Mouse (Mus musculus): ENCODE measurements around the gene Reps2. TPM values are rescaled to one million over a fixed set of nuclear protein-coding genes. Genes with fewer than 3 reads are reported as not detected.

The Reps2 gene
- polyA plus RNA-seq, 1 experiment: 4.0 TPM

DNA sequence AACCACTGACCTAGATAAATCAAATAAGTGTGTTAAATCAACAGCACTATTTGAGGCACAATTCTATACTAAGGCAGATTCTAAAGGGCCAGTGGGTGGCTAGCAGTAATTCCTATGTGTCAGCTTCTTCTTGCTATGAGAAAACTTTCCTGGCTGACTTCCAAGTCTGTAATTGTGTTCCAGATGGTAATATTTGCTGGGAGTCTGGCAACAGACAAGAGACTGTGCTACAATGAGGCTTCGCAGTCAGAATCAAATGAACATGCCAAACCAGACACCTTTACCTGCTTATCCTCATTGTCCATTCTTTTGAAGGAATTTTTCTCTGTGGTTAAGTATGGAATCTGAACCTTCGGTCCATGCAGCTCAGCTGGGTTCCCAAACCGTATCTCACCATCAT lies 88.9 kb downstream of the Reps2 start:
- Histone ChIP-seq H3K4me3 (ENCODE audit: insufficient read depth, low read length) (no peak overlapping the region), H3K4me1 (ENCODE audit: control insufficient read depth, insufficient read depth, low read length) (no peaks in the 10 kb centered on the region; the same call in 1 of the 2 replicates), H3K27ac (ENCODE audit: insufficient read depth, low read length) (no peak overlapping the region)
- no peak for TF ChIP-seq POLR2A (IDR thresholded peaks at IDR 0.05; ENCODE audit: low read depth, low read length)

DNA sequence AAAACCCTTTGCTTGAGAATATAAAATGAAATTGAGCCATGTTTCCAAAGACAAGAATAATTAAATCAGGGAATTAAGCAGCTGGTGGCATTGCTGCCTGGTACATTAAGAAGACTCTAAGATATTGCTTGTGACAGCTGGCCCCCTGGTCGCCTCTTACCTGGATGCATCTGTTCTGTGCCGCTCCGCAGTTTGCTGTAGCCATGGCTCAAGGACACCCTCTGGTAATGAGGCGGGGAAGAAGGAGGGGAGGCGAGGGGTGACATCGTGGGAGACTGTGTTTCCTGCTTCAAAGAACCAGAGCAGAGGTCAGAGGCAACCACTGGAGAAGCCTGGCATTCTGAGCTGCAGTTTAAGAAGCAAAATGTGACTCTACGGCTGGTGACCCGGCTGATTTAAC lies 91.1 kb downstream of the Reps2 start:
- H3K27ac ChIP-seq (ENCODE audit: insufficient read depth, low read length): no peak overlapping the region
- no peaks in the 10 kb centered on the region; the same call in 1 of the 2 replicates for H3K4me1 ChIP-seq (ENCODE audit: control insufficient read depth, insufficient read depth, low read length)
- no peak overlapping the region for H3K4me3 ChIP-seq (ENCODE audit: insufficient read depth, low read length)
- TF ChIP-seq CTCF (IDR thresholded peaks at IDR 0.05; ENCODE audit: borderline replicate concordance, insufficient read depth, low read length): no peak
- TF ChIP-seq POLR2A (IDR thresholded peaks at IDR 0.05; ENCODE audit: low read depth, low read length): no peak

DNA sequence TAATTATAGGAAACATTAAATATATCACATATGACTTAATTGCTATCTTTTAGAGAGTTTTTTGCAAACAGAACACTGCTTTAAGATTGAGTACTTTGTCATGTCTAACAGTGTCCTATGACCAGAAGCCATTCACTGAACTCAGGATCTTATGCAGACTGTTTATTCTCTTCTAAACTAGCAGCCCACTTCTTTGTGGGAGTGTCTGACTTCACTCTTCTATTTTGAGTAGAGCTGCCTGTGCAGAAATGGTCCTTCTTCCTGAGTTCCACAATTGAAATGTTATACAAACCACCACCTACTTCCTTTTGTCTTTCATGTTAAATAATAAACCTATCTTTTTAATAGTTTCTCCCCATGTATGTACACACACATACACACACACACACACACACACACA lies 98.4 kb downstream of the Reps2 start:
- no peak overlapping the region for H3K4me3 ChIP-seq (ENCODE audit: insufficient read depth, low read length)
- H3K4me1 ChIP-seq (ENCODE audit: control insufficient read depth, insufficient read depth, low read length): peaks cover 4% of the 10 kb centered on the region
- no peak overlapping the region for H3K27ac ChIP-seq (ENCODE audit: insufficient read depth, low read length)
- no peak for TF ChIP-seq CTCF (IDR thresholded peaks at IDR 0.05; ENCODE audit: borderline replicate concordance, insufficient read depth, low read length)
- no peak for TF ChIP-seq POLR2A (IDR thresholded peaks at IDR 0.05; ENCODE audit: low read depth, low read length)

DNA sequence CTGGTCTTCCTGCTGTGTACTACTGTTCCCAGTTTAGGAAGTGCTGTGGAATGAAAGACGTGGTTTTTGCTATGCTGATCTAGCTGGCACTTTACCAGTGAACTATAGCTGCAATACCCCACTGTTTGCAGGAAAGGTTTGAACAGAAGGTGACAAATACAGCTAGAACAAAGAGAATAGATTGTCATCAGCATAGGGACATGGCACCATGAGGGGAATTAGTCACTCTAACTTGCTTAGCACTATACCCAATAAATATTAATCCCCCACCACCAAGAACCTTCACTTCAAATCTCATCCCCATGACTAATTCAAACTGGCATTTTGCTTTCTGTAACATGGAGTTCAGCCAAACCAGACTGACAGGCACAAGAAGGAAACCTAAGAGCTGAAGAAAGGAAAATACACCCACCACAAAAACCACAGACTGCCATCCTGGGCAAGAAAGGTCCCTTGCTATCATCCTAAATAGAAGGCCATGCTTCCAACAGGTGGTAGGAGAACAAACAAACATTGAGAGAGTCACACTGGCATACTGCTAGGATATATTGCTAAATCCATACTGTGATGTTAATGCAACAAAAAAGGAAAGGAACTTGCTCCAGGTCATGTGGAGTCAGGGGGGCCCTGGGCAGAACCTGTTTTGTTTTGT lies 100.7 kb downstream of the Reps2 start:
- Histone ChIP-seq H3K27ac (ENCODE audit: insufficient read depth, low read length) (no peak overlapping the region), H3K4me1 (ENCODE audit: control insufficient read depth, insufficient read depth, low read length) (peaks cover 4% of the 10 kb centered on the region), H3K4me3 (ENCODE audit: insufficient read depth, low read length) (no peak overlapping the region)
- TF ChIP-seq CTCF (IDR thresholded peaks at IDR 0.05; ENCODE audit: borderline replicate concordance, insufficient read depth, low read length): no peak
- TF ChIP-seq POLR2A (IDR thresholded peaks at IDR 0.05; ENCODE audit: low read depth, low read length): no peak

- Histone ChIP-seq H3K4me3 (ENCODE audit: insufficient read depth, low read length) (no peak overlapping the region), H3K4me1 (ENCODE audit: control insufficient read depth, insufficient read depth, low read length) (peaks cover 4% of the 10 kb centered on the region), H3K27ac (ENCODE audit: insufficient read depth, low read length) (no peak overlapping the region; the same call in 1 of the 2 replicates)
- TF ChIP-seq CTCF (IDR thresholded peaks at IDR 0.05; ENCODE audit: borderline replicate concordance, insufficient read depth, low read length) (no peak), POLR2A (IDR thresholded peaks at IDR 0.05; ENCODE audit: low read depth, low read length) (no peak)
These were observed 101.5 kb downstream of the Reps2 start for GRCm38 (mm10) chrX:162541961-162542360.

DNA sequence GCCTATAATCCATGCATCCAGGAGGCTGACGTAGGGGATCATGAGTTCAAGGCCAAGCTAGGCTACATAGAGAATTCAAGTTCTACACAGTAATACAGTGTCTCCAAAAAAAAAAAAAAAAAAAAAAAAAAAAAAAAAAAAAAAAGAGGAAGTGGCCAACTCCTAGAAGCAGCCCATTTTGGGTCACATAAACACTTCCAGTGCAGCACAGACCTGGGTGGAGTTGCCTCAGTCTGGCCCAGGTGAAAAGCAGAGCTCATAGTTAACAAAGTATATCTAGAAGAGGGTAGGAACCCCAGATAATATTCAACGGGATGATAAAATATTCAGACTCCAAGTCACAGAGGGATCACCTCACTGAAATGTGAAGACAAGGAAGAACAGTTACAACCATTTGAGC lies 112.4 kb downstream of the Reps2 start:
- TF ChIP-seq CTCF (IDR thresholded peaks at IDR 0.05; ENCODE audit: borderline replicate concordance, insufficient read depth, low read length) (no peak), POLR2A (IDR thresholded peaks at IDR 0.05; ENCODE audit: low read depth, low read length) (no peak)
- H3K27ac ChIP-seq (ENCODE audit: insufficient read depth, low read length): no peak overlapping the region
- no peaks in the 10 kb centered on the region for H3K4me1 ChIP-seq (ENCODE audit: control insufficient read depth, insufficient read depth, low read length)
- H3K4me3 ChIP-seq (ENCODE audit: insufficient read depth, low read length): no peak overlapping the region

GRCm38 (mm10) chrX:162527240-162527639 lies 116.2 kb downstream of the Reps2 start:
- Histone ChIP-seq H3K4me1 (ENCODE audit: control insufficient read depth, insufficient read depth, low read length) (no peaks in the 10 kb centered on the region), H3K27ac (ENCODE audit: insufficient read depth, low read length) (no peak overlapping the region), H3K4me3 (ENCODE audit: insufficient read depth, low read length) (no peak overlapping the region)
- TF ChIP-seq CTCF (IDR thresholded peaks at IDR 0.05; ENCODE audit: borderline replicate concordance, insufficient read depth, low read length): peak; percentile 53; the same call in 1 of the 2 replicates
- TF ChIP-seq POLR2A (IDR thresholded peaks at IDR 0.05; ENCODE audit: low read depth, low read length): no peak

DNA sequence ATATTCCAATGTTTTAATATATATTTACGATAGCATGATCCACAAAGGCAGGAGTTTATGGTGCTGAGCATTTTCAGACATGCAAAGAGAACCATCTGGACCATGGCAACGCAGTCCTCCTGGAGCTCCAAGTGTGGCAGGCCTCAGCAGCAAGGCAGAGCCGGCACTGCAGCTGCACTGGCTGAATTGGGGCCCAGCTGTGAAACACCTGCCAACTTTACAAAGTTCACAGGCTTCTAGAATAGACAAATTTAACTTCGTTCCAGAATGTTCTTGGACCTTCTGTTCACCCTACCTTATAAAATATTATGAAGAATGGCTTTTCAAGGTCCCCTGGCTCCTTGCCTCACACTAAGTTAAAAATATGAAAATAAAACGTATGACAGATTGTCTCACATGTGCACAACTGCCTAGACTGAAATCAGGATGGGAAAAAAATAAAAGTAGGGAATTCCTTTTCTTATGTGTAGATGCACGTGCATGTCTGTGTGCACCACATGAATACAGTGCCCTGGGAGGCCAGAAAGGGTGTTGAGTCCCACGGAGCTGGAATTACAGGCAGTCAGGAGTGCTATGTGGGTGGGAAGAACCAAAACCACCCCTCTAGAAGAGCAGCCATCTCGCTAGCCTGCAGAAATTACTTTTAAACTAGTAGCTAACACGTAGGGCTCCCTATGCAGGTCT lies 121.5 kb downstream of the Reps2 start:
- TF ChIP-seq CTCF (IDR thresholded peaks at IDR 0.05; ENCODE audit: borderline replicate concordance, insufficient read depth, low read length) (no peak), POLR2A (IDR thresholded peaks at IDR 0.05; ENCODE audit: low read depth, low read length) (no peak)
- H3K4me3 ChIP-seq (ENCODE audit: insufficient read depth, low read length): no peak overlapping the region
- H3K4me1 ChIP-seq (ENCODE audit: control insufficient read depth, insufficient read depth, low read length): no peaks in the 10 kb centered on the region
- H3K27ac ChIP-seq (ENCODE audit: insufficient read depth, low read length): no peak overlapping the region

GRCm38 (mm10) chrX:162521197-162521596 lies 122.3 kb downstream of the Reps2 start:
- Histone ChIP-seq H3K4me3 (ENCODE audit: insufficient read depth, low read length) (no peak overlapping the region), H3K27ac (ENCODE audit: insufficient read depth, low read length) (no peak overlapping the region), H3K4me1 (ENCODE audit: control insufficient read depth, insufficient read depth, low read length) (no peaks in the 10 kb centered on the region)
- TF ChIP-seq CTCF (IDR thresholded peaks at IDR 0.05; ENCODE audit: borderline replicate concordance, insufficient read depth, low read length): no peak
- TF ChIP-seq POLR2A (IDR thresholded peaks at IDR 0.05; ENCODE audit: low read depth, low read length): no peak

DNA sequence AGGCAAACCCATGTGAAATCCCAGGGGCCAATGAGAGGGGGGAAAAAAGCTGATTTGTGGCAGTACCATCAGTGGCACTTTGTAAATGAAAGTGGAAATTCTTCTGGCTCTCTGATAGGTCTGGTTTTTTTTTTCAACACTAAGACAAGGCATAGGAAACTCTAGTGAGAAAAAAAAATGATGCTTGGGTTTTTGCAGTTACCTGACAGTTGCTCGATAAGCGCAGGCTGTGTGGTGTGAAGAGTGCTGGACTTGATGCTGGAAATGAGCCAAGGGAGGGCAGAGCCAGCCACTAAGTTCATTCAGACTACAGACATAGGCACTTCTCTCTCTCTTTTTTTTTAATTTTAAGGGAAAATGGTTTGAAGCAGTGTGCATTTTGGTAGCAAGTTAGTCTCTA lies 123.1 kb downstream of the Reps2 start:
- H3K4me1 ChIP-seq (ENCODE audit: control insufficient read depth, insufficient read depth, low read length): no peaks in the 10 kb centered on the region
- H3K4me3 ChIP-seq (ENCODE audit: insufficient read depth, low read length): no peak overlapping the region
- TF ChIP-seq CTCF (IDR thresholded peaks at IDR 0.05; ENCODE audit: borderline replicate concordance, insufficient read depth, low read length): no peak
- TF ChIP-seq POLR2A (IDR thresholded peaks at IDR 0.05; ENCODE audit: low read depth, low read length): no peak
- H3K27ac ChIP-seq (ENCODE audit: insufficient read depth, low read length): no peak overlapping the region

Data from embryonic fibroblast, embryonic 13.5 days (primary cell).